Mouse (Mus musculus) gastrocnemius, adult 18-20 months (tissue): ENCODE results near the gene 2310011J03Rik. TPM values are rescaled to one million over a fixed set of nuclear protein-coding genes. Genes with fewer than 3 reads are reported as not detected.

Experiments used
- DNase-seq: peaks from one replicate; pipeline ENCODE4 v3.0.0; 2021; ENCODE audit warnings: low spot score
- total RNA-seq, 2 experiments: library from RNA; stranded (reverse); gene quantifications; 2 replicates each; pipeline ENCODE4 v1.2.3; 2021

Gene 2310011J03Rik
- total RNA-seq, 2 experiments from 2014 or later: 6.8 to 7.1 TPM

- DNase-seq: no peak
These were observed 22.0 kb upstream of the 2310011J03Rik start for GRCm38 (mm10) chr10:80342305-80342748.

GRCm38 (mm10) chr10:80341491-80342304 is 21.4 kb upstream of the 2310011J03Rik start:
- DNase-seq: no peak

GRCm38 (mm10) chr10:80341026-80341425 is 20.7 kb upstream of the 2310011J03Rik start:
- DNase-seq: no peak

GRCm38 (mm10) chr10:80339941-80340750 is 19.8 kb upstream of the 2310011J03Rik start:
- DNase-seq: peak; percentile 86

DNA sequence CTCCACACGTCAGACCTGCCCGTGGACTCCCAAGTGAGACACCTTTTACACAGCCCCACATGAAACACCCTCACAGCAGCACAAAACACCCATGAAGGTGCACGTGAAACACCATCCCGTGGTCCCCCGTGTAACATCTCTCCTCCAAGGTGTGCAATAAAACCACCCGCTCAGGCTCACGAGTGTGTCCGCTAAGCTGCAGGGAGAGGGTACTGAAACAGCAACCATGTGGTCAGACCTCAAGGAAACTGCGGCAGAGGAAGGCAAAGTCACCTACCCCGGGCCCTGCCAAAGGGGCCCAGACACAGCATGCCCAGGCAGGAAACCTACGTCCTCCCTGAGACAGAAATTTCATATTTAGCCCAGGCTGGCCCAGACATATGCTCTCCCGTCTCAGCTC is 15.9 kb upstream of the 2310011J03Rik start:
- no peak for DNase-seq

- DNase-seq: no peak
These were observed 12.2 kb upstream of the 2310011J03Rik start for GRCm38 (mm10) chr10:80332525-80332989.

DNA sequence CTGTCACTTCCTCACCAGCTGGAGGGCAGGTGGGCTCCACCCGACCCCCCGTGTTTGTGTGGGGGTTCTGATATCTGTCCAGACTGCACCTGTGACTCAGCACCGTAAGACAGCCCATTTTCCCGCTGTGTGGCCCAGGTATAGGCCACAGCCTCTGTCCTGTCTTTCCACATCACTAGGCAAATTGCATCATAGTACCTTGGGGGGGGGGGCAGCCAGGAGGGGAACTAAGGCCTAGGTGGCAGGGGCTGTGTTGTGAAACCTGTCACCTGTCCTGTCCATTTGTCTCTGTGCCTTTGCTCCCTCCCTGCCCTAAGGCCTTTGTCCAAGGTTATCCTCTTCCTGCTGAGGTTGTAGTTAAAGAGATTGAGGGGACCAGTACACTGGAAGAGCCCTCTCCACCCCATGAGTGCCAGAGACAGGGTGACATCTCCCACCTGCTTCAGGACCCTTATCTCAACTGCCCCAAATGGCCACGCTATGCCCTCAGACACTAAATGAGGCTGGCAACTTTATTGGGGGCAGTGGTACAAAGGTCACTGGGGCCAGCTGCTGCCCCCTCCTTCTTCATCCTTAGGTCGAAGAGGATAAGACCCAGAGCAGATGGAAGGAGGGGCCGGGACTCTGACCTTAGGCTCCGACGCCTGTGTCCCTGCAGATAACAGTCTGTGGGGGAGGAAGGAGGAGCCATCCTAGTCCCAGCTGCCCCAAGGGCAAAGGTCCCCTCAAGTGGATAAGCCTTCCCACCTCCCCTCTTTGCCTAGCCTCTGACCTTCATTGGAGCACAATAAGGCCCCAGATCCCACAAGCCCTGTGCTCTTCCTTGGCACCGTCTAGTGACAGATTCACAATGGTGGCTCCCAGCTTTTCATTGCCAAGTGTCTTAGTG is 11.5 kb upstream of the 2310011J03Rik start:
- DNase-seq: no peak

DNA sequence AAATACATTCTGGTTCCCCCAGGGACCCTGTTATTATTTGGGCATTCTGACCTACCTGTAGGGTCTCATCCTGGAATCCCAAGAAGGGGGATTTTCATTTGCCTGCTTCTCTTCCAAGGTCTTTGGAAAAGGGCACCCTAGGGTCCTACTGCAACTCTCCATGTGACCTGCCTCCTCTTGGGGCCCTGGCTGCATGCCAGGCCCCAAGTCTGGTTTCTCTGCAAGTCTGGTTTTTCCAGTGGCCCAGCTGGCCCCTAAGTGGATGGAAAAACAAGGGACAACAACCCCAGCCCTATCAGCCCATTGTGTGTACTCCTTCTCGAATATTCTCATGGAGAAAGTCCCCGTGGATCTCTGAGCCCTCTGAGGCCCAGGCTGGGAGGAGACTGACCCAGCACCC is 10.6 kb upstream of the 2310011J03Rik start:
- no peak for DNase-seq

GRCm38 (mm10) chr10:80330084-80330483 is 9.7 kb upstream of the 2310011J03Rik start:
- no peak for DNase-seq

DNA sequence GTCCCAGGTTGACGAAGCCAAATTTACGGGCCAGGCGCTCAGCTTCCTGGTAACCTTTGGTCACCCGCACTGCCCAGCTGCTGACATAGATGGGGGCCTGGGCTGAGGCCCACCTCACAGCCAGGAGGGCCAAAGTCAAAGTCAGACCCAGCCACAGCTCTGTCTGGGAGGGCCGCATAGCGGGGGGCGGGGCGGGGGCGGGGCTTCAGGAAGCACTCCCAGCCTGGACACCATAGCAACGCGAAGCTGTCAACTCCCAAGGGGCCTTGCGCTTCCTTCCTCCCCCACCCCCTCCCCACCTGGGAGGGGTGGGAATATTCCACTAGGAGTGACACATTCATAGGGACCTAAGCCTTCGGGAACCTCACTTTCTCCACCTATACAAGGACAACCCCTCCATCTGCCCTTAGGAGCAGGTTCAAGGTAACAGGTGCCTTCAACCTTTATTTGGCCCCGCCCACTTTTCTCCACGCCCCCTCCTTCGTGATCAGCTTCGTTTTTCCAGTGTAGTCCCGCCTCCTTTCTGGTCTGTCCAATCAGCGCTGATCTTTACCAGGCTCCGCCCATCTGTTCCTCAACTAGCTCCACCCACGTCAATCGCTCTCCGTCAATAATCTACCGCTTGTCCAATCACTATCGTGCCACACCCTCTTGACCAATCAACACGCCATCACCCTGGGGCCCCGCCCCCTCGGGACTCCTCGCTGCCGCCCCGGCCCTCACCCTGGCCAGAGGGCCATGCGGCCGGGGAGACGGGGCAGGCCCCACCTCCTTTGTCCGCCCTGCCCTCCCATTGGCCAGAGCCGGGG is 9.1 kb upstream of the 2310011J03Rik start, which contains the start of the genes Pcsk4 and Reep6:
Gene Pcsk4, minus strand, starts transcription at position 226 of the 809 bp plus-strand sequence.
Gene Reep6, plus strand, starts transcription at position 681 of the 809 bp plus-strand sequence.
- peak; percentile 97 for DNase-seq

GRCm38 (mm10) chr10:80325045-80325444 is 4.7 kb upstream of the 2310011J03Rik start:
- DNase-seq: no peak

DNA sequence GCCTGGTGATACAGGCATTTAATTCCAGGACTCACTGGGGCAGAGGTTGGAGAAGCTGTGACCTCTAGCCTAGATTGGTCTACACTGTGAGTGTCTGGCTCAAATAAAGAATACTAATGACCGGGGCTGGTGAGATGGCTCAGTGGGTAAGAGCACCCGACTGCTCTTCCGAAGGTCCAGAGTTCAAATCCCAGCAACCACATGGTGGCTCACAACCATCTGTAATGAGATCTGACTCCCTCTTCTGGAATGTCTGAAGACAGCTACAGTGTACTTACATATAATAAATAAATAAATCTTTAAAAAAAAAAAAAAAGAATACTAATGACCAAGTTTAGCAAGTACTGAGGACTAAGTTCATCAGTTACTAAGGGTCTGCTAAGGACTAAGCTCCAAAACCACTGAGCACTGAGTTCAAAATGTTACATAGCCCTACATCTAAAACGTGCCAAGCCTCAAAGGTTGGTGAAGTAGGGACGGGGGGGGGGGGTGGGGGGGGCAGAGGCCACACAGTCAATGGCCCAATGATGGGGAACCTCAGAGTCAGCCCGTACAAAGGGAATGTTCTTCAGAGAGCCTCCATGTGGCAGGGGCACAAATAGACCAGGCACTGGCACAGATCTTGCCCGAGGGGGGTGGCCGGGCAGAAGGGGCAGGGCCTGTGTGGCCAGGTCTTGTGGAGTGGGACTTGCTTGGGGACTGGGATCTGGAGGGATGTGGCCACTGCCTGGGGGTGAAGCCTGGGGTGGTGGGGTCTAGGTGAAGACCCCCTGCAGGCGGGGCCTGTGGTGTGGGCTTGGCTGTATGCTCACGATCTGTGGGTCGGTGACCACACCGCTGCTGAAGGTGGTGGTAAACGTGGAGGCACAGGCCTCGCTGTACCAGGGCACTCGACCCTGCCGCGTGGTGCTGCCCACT is 4.0 kb upstream of the 2310011J03Rik start:
- no peak for DNase-seq

DNA sequence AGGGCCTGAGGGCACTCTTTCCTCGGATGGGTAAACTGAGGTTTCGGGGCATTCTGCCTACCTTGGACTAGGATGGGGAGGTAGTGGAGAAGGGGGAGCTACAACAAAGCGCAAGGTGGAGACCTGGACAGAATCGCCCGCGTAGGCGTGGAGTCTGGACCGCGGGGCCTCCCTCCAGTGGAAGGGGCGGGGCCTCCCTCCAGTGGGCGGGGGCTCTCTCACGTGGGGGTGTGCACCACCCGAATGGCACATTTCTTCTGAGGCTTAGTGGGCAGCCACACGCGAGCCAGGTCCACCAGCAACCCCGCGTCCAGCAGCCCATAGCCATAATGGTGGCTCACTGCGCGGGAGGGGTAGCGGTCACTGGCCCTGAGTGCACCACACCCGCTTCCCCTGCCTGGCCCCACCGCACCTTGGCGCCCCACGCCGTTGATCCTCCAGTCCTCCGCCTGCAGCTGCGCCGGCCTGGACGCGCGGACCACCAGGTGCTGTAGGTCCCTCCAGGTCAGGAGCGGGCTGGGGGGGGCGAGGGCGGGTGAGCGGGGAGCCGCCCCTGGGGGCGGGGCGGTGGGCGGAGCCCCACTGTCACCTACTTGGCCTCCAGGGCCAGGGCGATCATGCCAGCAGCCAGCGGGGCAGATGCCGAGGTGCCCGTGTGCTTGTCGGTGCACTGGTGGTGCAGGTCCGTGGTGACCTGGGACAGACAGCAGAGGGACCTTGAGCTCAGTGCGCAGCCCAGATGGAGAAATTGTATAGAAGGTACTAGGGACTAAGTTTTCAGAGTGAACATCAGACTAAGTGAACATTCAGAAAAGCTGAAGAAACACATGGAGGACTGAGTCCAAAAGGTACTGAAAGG is 3.2 kb upstream of the 2310011J03Rik start:
- peak; percentile 72 for DNase-seq

- DNase-seq: no peak
These were observed 2.5 kb upstream of the 2310011J03Rik start for GRCm38 (mm10) chr10:80322811-80323211.

GRCm38 (mm10) chr10:80321670-80322581 is 1.6 kb upstream of the 2310011J03Rik start:
- DNase-seq: no peak

GRCm38 (mm10) chr10:80321014-80321669 is 805 bp upstream of the 2310011J03Rik start:
- DNase-seq: no peak

- no peak for DNase-seq
These were observed 3.3 kb downstream of the 2310011J03Rik start for GRCm38 (mm10) chr10:80317011-80317410.
